Mouse (Mus musculus) heart, postnatal 0 days (tissue): Measurements from ENCODE around the gene Kcna6.

Experiments
- CTCF ChIP-seq: IDR thresholded peaks from 2 replicates; pipeline ENCODE4 v1.5.1; 2016; ENCODE audit warnings: antibody characterized with exemption, control low read depth, low read depth
- EP300 ChIP-seq: IDR thresholded peaks from 2 replicates; pipeline ENCODE4 v1.6.1; 2016; ENCODE audit warnings: antibody characterized with exemption, low read depth

DNA sequence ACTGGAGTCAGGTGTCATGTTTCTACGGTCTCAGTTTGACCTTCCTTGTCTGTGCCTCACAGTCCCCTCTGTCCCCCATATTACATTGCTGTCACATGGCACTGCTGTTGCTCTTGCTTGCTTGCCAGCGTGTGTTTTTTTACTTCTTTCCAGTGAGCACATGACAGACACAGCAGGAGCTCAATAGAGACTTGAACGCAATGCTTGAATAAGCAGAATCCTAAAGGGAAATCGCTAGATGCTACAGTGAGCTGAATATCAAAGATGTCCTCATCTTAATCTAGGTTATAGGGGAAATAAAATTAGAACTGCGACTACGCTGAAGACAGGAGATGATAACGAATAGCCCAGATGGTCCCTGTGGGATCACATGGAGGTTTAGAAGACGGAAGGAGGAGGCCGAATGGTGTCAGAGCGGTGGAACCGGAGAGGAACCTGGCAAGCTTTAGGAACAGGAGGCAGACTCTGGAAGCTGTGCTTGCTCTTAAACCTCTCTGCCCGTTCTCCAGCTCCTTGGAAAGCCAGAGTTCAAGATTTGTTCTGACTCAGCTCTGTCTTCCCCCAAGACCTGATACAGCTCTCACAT lies 29.8 kb upstream of the Kcna6 start:
- TF ChIP-seq EP300 (no peak), CTCF (no peak)
